Mouse (Mus musculus) liver, embryonic 14.5 days (tissue): ENCODE data around the gene Zfp91.

ENCODE experiments used
- CTCF ChIP-seq: IDR thresholded peaks from 2 replicates; pipeline ENCODE4 v1.5.1; 2016; ENCODE audit warnings: antibody characterized with exemption, low read depth, control low read depth
- EP300 ChIP-seq: IDR thresholded peaks from 2 replicates; pipeline ENCODE4 v1.6.1; 2016; ENCODE audit warnings: antibody characterized with exemption, low read depth

DNA sequence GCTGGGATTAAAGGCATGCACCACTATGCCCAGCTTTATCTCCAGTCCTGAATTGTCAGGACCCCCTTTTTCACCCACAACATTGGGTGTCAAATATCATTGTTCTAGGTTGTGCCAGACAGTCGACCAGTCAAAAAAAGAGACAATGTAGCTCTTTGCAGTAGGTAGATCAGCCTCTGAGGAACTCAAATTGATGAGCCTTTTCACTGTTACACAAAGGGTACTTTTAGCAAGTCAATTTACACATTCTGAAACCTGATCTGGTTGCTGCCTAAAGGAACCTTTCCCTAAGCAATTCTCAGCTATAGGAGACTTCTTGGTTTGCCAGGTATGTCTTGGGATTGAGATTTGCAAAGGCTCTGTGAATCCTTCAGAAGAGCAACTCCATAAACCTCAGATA lies 64.9 kb downstream of the Zfp91 start:
- no peak for TF ChIP-seq CTCF
- no peak for TF ChIP-seq EP300
